24 mouse cellular contexts compared by ENCODE assay signal in the genomic region with DNA sequence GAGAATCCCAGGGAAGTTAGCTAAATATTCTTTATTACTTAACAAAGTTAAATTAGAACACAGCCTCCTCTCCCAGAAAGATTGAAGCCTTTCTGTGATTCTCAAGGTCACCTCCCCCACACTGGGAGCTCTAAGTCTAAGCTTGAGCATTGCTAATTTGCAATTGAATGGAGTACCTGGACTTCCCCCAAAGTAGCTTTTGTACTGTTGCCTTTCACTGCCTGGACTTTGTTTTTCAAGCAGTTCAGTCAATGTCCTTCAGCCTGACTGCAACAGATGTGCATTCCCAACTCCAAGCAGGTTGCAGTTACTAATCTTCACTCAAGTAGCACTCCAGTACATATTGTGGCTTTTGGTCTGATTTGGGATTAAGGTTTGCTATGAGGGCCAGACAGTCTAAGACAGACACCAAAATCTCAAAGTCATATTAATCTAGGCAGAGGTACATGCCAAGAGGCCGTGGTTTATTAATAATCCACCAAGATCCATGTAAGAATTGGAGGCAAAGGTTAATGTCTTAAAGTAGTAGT.
DNase-seq lines count a peak whose midpoint lies in the region; TF ChIP-seq lines count a peak whose summit lies in the region.
"Had no signal": no experiment of that assay in that cellular context is flagged by ENCODE, and none has a peak within 500 bp of the region (broad histone marks: within the 10 kb centered on the region; RNA-seq: fewer than 3 reads in every experiment).

No protein-coding gene starts in this region.

- TF ChIP-seq EP300 in ES-Bruce4 (IDR thresholded peaks at IDR 0.05; ENCODE audit: insufficient read depth, low read depth, low read length), result no peak

- no peaks in the 10 kb centered on the region for H3K27me3 ChIP-seq in kidney, adult 2 months (replicated peaks; ENCODE audit: control insufficient read depth, insufficient read depth, low read length)
- no peaks in the 10 kb centered on the region for H3K27me3 ChIP-seq in ES-Bruce4 (ENCODE audit: control insufficient read depth, insufficient read depth, low read length, poor library complexity, severe bottlenecking)
- H3K27me3 ChIP-seq: CH12.LX; embryonic facial prominence, embryonic 12.5 days; embryonic facial prominence, embryonic 15.5 days; hindbrain, embryonic 12.5 days; hindbrain, embryonic 15.5 days had no signal

- no peaks in the 10 kb centered on the region for H3K4me1 ChIP-seq in kidney, adult 2 months (ENCODE audit: control insufficient read depth, insufficient read depth, low read length)
- H3K4me1 ChIP-seq in ES-Bruce4 (ENCODE audit: control insufficient read depth, insufficient read depth, low read length) (no peaks in the 10 kb centered on the region), ES-E14 (ENCODE audit: control insufficient read depth in 2 of 2, insufficient read depth in 2 of 2, low read length in 2 of 2, poor library complexity in 1 of 2) (peaks cover 0 to 4% of the 10 kb centered on the region in 2 experiments; a peak in 1 of 4 replicates)
- H3K4me1 ChIP-seq: embryonic facial prominence, embryonic 12.5 days; embryonic facial prominence, embryonic 15.5 days; heart, embryonic 10.5 days; hindbrain, embryonic 12.5 days; hindbrain, embryonic 15.5 days had no signal

- 0 out of 2 replicates have a peak overlapping the region, but pooled peaks have one; percentile 38 for H3K27ac ChIP-seq in kidney, adult 2 months (ENCODE audit: insufficient read depth, low read depth, low read length)
- H3K27ac ChIP-seq in ES-Bruce4 (ENCODE audit: insufficient read depth, low read length) (peak overlapping the region; percentile 61; the same call in 1 of the 2 replicates), ES-E14 (ENCODE audit: insufficient read depth, low read depth, low read length, poor library complexity, severe bottlenecking) (peak overlapping the region; percentile 74; the same call in 1 of the 2 replicates)
- H3K27ac ChIP-seq: embryonic facial prominence, embryonic 12.5 days; embryonic facial prominence, embryonic 15.5 days; heart, adult 2 months; heart, embryonic 10.5 days; hindbrain, embryonic 12.5 days; hindbrain, embryonic 15.5 days had no signal

- TF ChIP-seq POLR2A in kidney, adult 2 months (IDR thresholded peaks at IDR 0.05; ENCODE audit: low read depth, low read length), result no peak
- TF ChIP-seq POLR2A in ES-Bruce4 (IDR thresholded peaks at IDR 0.05; ENCODE audit: insufficient read depth, low read length), result no peak
- TF ChIP-seq POLR2A in brain, embryonic 14.5 days (IDR thresholded peaks at IDR 0.05; ENCODE audit: borderline replicate concordance, extremely low read depth, insufficient read depth, insufficient read length, poor library complexity, severe bottlenecking), result no peak

- H3K9ac ChIP-seq in ES-Bruce4 (ENCODE audit: low read depth, poor library complexity, severe bottlenecking), result no peak overlapping the region
- no peak overlapping the region for H3K9ac ChIP-seq in ES-E14 (ENCODE audit: insufficient read depth, low read depth, low read length, poor library complexity, severe bottlenecking)
- H3K9ac ChIP-seq: embryonic facial prominence, embryonic 12.5 days; embryonic facial prominence, embryonic 15.5 days; forebrain, postnatal 0 days; hindbrain, embryonic 12.5 days; hindbrain, embryonic 15.5 days had no signal

- TF ChIP-seq CTCF in kidney, adult 2 months (conservative IDR thresholded peaks at IDR 0.05; ENCODE audit: insufficient read depth, insufficient read length, low read depth, low read length), result no peak
- TF ChIP-seq CTCF in ES-Bruce4 (IDR thresholded peaks at IDR 0.05; ENCODE audit: low read depth, low read length), result no peak
- TF ChIP-seq CTCF in brain, embryonic 14.5 days (IDR thresholded peaks at IDR 0.05; ENCODE audit: borderline replicate concordance, extremely low read depth, insufficient read depth, insufficient read length), result no peak

- 41% methylated on average over 1 of the region's 1 CpGs for WGBS in kidney, adult 2 months

- in situ Hi-C loops in ES-E14 (cut with MboI; ENCODE audit: low sequenced_read_pairs in 2 of 2, unreplicated experiment in 2 of 2), result no loop called here

- H3K4me3 ChIP-seq in kidney, adult 2 months (ENCODE audit: insufficient read depth, low read depth, low read length), result no peak overlapping the region
- H3K4me3 ChIP-seq in ES-Bruce4 (ENCODE audit: low read depth, low read length) (no peak overlapping the region), ES-E14 (ENCODE audit: insufficient read depth in 1 of 2, low read depth in 1 of 2, low read length in 2 of 2, poor library complexity in 1 of 2, severe bottlenecking in 1 of 2) (0 out of 4 replicates have a peak overlapping the region, but pooled peaks of 1 of the 2 experiments have one; percentile 11)
- H3K4me3 ChIP-seq: embryonic facial prominence, embryonic 12.5 days; embryonic facial prominence, embryonic 15.5 days; heart, adult 2 months; heart, embryonic 10.5 days; hindbrain, embryonic 12.5 days; hindbrain, embryonic 15.5 days had no signal

- peak; percentile 47 for DNase-seq in kidney, adult 2 months
- DNase-seq in kidney, postnatal 10 days, result no peak
- DNase-seq in ES-E14 (ENCODE audit: low read depth, low spot score), result peak; percentile 46
- peak; percentile 4 for DNase-seq in brain, embryonic 14.5 days (ENCODE audit: low read depth)
- DNase-seq in right cerebral cortex, adult 2 months (ENCODE audit: low spot score in 2 of 2), result no peak
- no peak for DNase-seq in right cerebral cortex, postnatal 4 days
- DNase-seq: adrenal gland, postnatal 10 days; adrenal gland, postnatal 36 days; B cell, adult 2 months; cerebellum, adult 11 months; cerebellum, adult 2 months; cerebellum, adult 9-11 months; cerebellum, postnatal 25 days; forebrain, postnatal 0 days; gastrocnemius, postnatal 25 days; heart, adult 2 months had no signal

- H3K36me3 ChIP-seq in kidney, adult 2 months (ENCODE audit: control insufficient read depth, insufficient read depth, low read length), result no peaks in the 10 kb centered on the region
- H3K36me3 ChIP-seq in ES-Bruce4 (ENCODE audit: control insufficient read depth, insufficient read depth, low read length, poor library complexity, severe bottlenecking), result no peaks in the 10 kb centered on the region
- no peaks in the 10 kb centered on the region for H3K36me3 ChIP-seq in ES-E14 (ENCODE audit: control insufficient read depth, insufficient read depth, low read length, poor library complexity, severe bottlenecking)
- H3K36me3 ChIP-seq: embryonic facial prominence, embryonic 12.5 days; embryonic facial prominence, embryonic 15.5 days; G1E; heart, embryonic 10.5 days; hindbrain, embryonic 12.5 days; hindbrain, embryonic 15.5 days had no signal

- H3K9me3 ChIP-seq in ES-Bruce4 (replicated peaks; ENCODE audit: control insufficient read depth, insufficient read depth, low read length, poor library complexity, severe bottlenecking) (peaks cover 5% of the 10 kb centered on the region), ES-E14 (ENCODE audit: control insufficient read depth, insufficient read depth, low read depth, low read length) (peaks cover 3% of the 10 kb centered on the region; the same call in 1 of the 2 replicates)
- H3K9me3 ChIP-seq: embryonic facial prominence, embryonic 12.5 days; embryonic facial prominence, embryonic 15.5 days; G1E; hindbrain, embryonic 12.5 days; hindbrain, embryonic 15.5 days had no signal

TF ChIP-seq in ES-E14, 5 proteins besides CTCF, POLR2A, EP300 and RAD21:
- no peak for TF ChIP-seq HCFC1 (IDR thresholded peaks at IDR 0.05; ENCODE audit: borderline replicate concordance, insufficient read depth, low read length)
- no peak for TF ChIP-seq MAFK (IDR thresholded peaks at IDR 0.05; ENCODE audit: insufficient read depth, low read depth, low read length)
- peak; percentile 52; the same call in 1 of the 2 replicates for TF ChIP-seq CHD2 (IDR thresholded peaks at IDR 0.05; ENCODE audit: low read depth, low read length)

Comparison
In these comparisons a context has a peak if more than half of its experiments do, and no peak if none do; other contexts are left out.
1. DNase-seq: peak in kidney, adult 2 months (single experiment), ES-E14 (single experiment) and brain, embryonic 14.5 days (single experiment); none in kidney, postnatal 10 days (single experiment), right cerebral cortex, adult 2 months (0 of 2) and right cerebral cortex, postnatal 4 days (single experiment).
2. Peak in every context shown above with its lines, with median percentiles within 50 percentile points of each other: H3K27ac ChIP-seq.